Mouse (Mus musculus): ENCODE data around the gene Tmem150a. TPM values are rescaled to one million over a fixed set of nuclear protein-coding genes. Genes with fewer than 3 reads are reported as not detected.
A peak's percentile ranks its signal among the peaks of the same experiment; 100 is the strongest.

Gene Tmem150a
- polyA plus RNA-seq, 1 experiment: 10.2 TPM

GRCm38 (mm10) chr6:72364009-72364408 is 8.8 kb downstream of the Tmem150a start:
- 40% methylated on average over 7 of the region's 7 CpGs for WGBS
- Histone ChIP-seq H3K27ac (ENCODE audit: control insufficient read depth, insufficient read depth, low read depth, low read length, poor library complexity) (no peak overlapping the region), H3K4me3 (replicated peaks; ENCODE audit: control insufficient read depth, low read depth, low read length) (no peak overlapping the region), H3K4me1 (ENCODE audit: control insufficient read depth, insufficient read depth, low read length) (peaks cover 3% of the 10 kb centered on the region; the same call in 1 of the 2 replicates)
- peak; percentile 46; the same call in 1 of the 2 replicates for TF ChIP-seq CTCF (IDR thresholded peaks at IDR 0.05; ENCODE audit: control insufficient read depth, insufficient read depth, low read length)
- no peak for TF ChIP-seq POLR2A (IDR thresholded peaks at IDR 0.05; ENCODE audit: borderline replicate concordance, control insufficient read depth, low read depth, low read length)

DNA sequence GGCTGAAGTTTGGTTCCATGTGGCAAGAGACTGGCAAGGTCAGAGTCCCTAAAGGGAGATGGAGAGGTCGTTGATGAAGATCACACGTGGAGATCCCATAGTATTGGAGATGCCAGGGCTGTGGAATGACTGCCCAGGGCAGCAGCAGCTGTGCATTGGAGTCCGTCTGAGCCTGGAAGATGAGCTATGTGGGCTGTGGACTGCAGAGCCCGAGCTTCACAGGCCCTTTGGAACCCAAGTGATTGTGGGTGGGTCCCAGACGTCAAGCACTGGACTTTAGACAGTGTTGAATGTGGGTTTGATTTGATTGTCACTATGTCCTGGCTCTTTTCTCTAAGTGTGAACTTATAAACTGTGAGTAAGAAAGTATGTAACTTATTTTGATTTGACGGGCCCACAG is 9.7 kb downstream of the Tmem150a start:
- WGBS: 64% methylated on average over 6 of the region's 6 CpGs
- Histone ChIP-seq H3K27ac (ENCODE audit: control insufficient read depth, insufficient read depth, low read depth, low read length, poor library complexity) (no peak overlapping the region), H3K4me1 (ENCODE audit: control insufficient read depth, insufficient read depth, low read length) (peaks cover 3% of the 10 kb centered on the region; the same call in 1 of the 2 replicates), H3K4me3 (replicated peaks; ENCODE audit: control insufficient read depth, low read depth, low read length) (no peak overlapping the region)
- TF ChIP-seq CTCF (IDR thresholded peaks at IDR 0.05; ENCODE audit: control insufficient read depth, insufficient read depth, low read length) (no peak), POLR2A (IDR thresholded peaks at IDR 0.05; ENCODE audit: borderline replicate concordance, control insufficient read depth, low read depth, low read length) (no peak)

GRCm38 (mm10) chr6:72366304-72366703 is 11.1 kb downstream of the Tmem150a start:
- Histone ChIP-seq H3K27ac (ENCODE audit: control insufficient read depth, insufficient read depth, low read depth, low read length, poor library complexity) (no peak overlapping the region), H3K4me1 (ENCODE audit: control insufficient read depth, insufficient read depth, low read length) (peaks cover 3% of the 10 kb centered on the region; the same call in 1 of the 2 replicates), H3K4me3 (replicated peaks; ENCODE audit: control insufficient read depth, low read depth, low read length) (no peak overlapping the region)
- WGBS: 57% methylated on average over 3 of the region's 3 CpGs
- TF ChIP-seq CTCF (IDR thresholded peaks at IDR 0.05; ENCODE audit: control insufficient read depth, insufficient read depth, low read length): no peak
- TF ChIP-seq POLR2A (IDR thresholded peaks at IDR 0.05; ENCODE audit: borderline replicate concordance, control insufficient read depth, low read depth, low read length): no peak

DNA sequence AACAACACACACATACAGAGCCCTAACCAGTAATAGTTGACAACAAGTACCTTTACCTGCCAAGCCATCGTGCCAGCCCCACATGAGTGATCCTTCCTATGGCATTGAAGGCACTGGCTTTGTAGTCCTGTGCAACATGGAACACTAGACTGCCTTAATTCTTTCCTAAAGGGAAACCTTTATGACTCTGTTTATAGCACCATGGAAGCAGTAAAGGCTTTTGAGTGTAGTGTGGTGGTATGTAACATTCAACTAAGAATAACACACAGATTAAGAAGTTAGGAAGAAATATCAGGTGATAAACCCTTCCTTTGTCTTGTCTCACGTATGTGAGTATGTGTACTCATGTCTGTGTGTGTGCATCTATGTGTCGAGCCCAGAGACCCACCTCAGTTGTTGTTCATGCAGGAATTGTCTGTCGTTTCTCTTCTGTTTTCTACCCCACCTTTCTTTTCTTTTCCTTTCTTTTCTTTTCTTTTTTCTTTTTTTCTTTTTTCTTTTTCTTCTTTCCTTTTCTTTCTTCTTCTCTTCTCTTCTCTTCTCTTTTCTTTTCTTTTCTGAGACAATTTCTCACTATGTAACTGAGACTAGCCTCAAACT is 11.7 kb downstream of the Tmem150a start, which contains the start of gene Rnf181:
Gene Rnf181, minus strand, starts transcription at position 113 of the 600 bp plus-strand sequence.
- WGBS: 74% methylated on average over 4 of the region's 4 CpGs
- H3K4me3 ChIP-seq (replicated peaks; ENCODE audit: control insufficient read depth, low read depth, low read length): no peak within 1 kb of the TSS
- TF ChIP-seq POLR2A (IDR thresholded peaks at IDR 0.05; ENCODE audit: borderline replicate concordance, control insufficient read depth, low read depth, low read length): no peak
- TF ChIP-seq CTCF (IDR thresholded peaks at IDR 0.05; ENCODE audit: control insufficient read depth, insufficient read depth, low read length): no peak
- H3K27ac ChIP-seq (ENCODE audit: control insufficient read depth, insufficient read depth, low read depth, low read length, poor library complexity): no peak within 1 kb of the TSS
- peaks cover 2% of the 10 kb centered on the region; the same call in 1 of the 2 replicates for H3K4me1 ChIP-seq (ENCODE audit: control insufficient read depth, insufficient read depth, low read length)

GRCm38 (mm10) chr6:72367460-72367974 is 12.3 kb downstream of the Tmem150a start:
- no peak for TF ChIP-seq CTCF (IDR thresholded peaks at IDR 0.05; ENCODE audit: control insufficient read depth, insufficient read depth, low read length)
- TF ChIP-seq POLR2A (IDR thresholded peaks at IDR 0.05; ENCODE audit: borderline replicate concordance, control insufficient read depth, low read depth, low read length): no peak
- Histone ChIP-seq H3K4me3 (replicated peaks; ENCODE audit: control insufficient read depth, low read depth, low read length) (no peak overlapping the region), H3K27ac (ENCODE audit: control insufficient read depth, insufficient read depth, low read depth, low read length, poor library complexity) (no peak overlapping the region), H3K4me1 (ENCODE audit: control insufficient read depth, insufficient read depth, low read length) (peaks cover 2% of the 10 kb centered on the region; the same call in 1 of the 2 replicates)
- 76% methylated on average over 4 of the region's 4 CpGs for WGBS

DNA sequence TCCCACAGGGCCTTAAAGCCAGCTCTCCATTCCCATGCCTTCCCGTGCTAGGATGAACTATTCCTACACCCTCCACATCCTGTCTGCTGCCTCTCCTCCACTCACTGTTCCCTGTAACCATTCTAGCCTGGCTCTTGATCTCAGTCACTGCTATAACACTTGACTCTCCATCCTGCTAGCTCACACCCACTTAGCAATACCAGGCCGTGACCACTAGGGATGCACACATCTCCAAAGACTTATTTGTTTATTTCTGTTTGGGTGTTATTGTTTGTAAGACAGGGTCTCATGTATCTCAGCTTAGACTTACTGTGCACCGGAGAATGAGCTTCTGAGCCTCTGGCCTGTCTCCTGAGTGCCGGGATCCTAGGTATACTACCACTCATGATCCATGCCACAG is 14.3 kb downstream of the Tmem150a start:
- Histone ChIP-seq H3K4me3 (replicated peaks; ENCODE audit: control insufficient read depth, low read depth, low read length) (no peak overlapping the region), H3K4me1 (ENCODE audit: control insufficient read depth, insufficient read depth, low read length) (peaks cover 4% of the 10 kb centered on the region; the same call in 1 of the 2 replicates), H3K27ac (ENCODE audit: control insufficient read depth, insufficient read depth, low read depth, low read length, poor library complexity) (no peak overlapping the region)
- TF ChIP-seq POLR2A (IDR thresholded peaks at IDR 0.05; ENCODE audit: borderline replicate concordance, control insufficient read depth, low read depth, low read length) (no peak), CTCF (IDR thresholded peaks at IDR 0.05; ENCODE audit: control insufficient read depth, insufficient read depth, low read length) (no peak)
- 89% methylated on average over 4 of the region's 4 CpGs for WGBS

DNA sequence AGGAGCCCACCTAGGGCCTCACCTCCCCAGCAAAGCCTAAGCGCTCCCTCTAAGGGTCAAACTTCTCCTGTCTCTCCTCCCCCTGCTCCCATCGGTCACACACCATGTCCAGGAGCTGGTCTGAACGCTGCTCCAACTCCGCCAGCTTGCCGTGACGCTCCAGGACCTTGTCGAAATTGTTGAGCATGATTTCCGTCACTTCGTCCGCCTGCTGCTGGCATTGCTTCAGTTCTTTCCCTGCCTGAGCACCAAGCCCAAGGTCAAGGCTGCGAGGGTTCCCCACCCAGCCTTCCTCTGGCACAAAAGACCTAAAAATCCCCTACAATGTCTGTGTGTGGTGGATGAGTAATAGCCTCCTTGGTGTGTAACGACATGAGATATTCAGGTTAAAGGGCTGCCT is 14.8 kb downstream of the Tmem150a start:
- H3K4me3 ChIP-seq (replicated peaks; ENCODE audit: control insufficient read depth, low read depth, low read length): no peak overlapping the region
- 90% methylated on average over 12 of the region's 12 CpGs for WGBS
- no peak overlapping the region for H3K27ac ChIP-seq (ENCODE audit: control insufficient read depth, insufficient read depth, low read depth, low read length, poor library complexity)
- no peak for TF ChIP-seq POLR2A (IDR thresholded peaks at IDR 0.05; ENCODE audit: borderline replicate concordance, control insufficient read depth, low read depth, low read length)
- TF ChIP-seq CTCF (IDR thresholded peaks at IDR 0.05; ENCODE audit: control insufficient read depth, insufficient read depth, low read length): no peak
- peaks cover 7% of the 10 kb centered on the region; the same call in 1 of the 2 replicates for H3K4me1 ChIP-seq (ENCODE audit: control insufficient read depth, insufficient read depth, low read length)

DNA sequence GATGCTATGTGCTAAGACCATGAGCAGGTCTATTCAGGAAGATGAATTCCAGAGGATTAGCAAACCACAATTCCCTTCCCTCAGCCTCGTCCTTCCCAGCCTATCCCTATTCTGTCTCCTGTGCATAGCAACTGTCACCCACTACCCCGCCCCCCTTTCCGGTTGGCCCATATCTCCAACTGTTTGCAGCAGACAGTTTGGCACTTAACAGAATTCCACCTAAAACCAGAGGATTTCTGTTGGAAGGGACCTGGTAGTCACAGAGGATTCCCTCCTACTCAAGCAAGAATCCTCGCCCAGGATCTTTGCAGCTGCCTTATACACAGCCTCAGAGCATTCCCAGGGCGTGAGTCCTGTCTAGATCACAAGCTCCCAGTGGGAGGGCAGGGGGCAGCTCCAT is 15.9 kb downstream of the Tmem150a start:
- WGBS: 89% methylated on average over 5 of the region's 5 CpGs
- Histone ChIP-seq H3K4me3 (replicated peaks; ENCODE audit: control insufficient read depth, low read depth, low read length) (no peak overlapping the region), H3K27ac (ENCODE audit: control insufficient read depth, insufficient read depth, low read depth, low read length, poor library complexity) (no peak overlapping the region), H3K4me1 (ENCODE audit: control insufficient read depth, insufficient read depth, low read length) (peaks cover 7% of the 10 kb centered on the region; the same call in 1 of the 2 replicates)
- TF ChIP-seq CTCF (IDR thresholded peaks at IDR 0.05; ENCODE audit: control insufficient read depth, insufficient read depth, low read length) (no peak), POLR2A (IDR thresholded peaks at IDR 0.05; ENCODE audit: borderline replicate concordance, control insufficient read depth, low read depth, low read length) (no peak)

Data from bone marrow, adult 2 months (tissue).